Mouse (Mus musculus) urinary bladder, adult 2 months (tissue): Measurements from ENCODE around the gene Arel1. TPM values are rescaled to one million over a fixed set of nuclear protein-coding genes. Genes with fewer than 3 reads are reported as not detected.

Source experiments
- DNase-seq: peaks from one replicate; pipeline ENCODE4 v3.0.0; 2022; ENCODE audit warnings: low spot score
- polyA plus RNA-seq: library from polyadenylated mRNA; depleted of rRNA; stranded (reverse); fragments of >200 nt; gene quantifications from 2 replicates; pipeline ENCODE4 v1.2.3, GENCODE M21; 2012

Arel1 gene
- polyA plus RNA-seq, 1 experiment: 22.3 TPM

DNA sequence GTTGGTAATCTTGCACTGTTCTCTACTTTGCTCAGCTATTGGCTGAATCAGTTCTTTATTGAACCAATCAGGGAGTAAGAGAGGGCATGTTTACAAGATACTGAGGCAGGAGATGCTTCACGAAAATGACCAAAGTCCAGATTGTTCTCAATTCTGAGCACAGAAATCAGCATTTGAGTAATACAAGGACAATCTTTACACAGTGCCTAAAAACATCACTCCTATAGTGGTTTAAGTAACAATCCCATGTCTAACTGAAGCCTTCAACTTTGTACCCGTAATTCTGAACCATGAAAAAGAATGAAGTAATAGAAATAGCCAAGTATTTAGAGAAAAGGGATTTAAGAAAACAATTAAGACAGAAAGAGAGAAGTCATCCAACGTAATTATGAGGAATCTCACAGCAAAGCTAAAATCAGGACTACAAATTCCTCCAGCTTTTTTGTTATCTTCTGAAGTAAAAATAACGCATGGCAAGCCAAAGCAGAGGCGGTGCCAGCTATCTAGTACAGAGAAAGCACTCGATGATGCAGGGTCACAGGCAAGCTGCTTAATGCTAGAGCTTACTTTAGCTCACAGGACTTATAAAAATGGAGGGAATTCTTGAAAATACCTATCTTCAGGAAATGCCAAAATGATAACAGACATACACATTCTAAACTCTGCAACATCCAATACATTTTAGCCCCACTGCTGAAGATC lies 22.0 kb downstream of the Arel1 start:
- DNase-seq: no peak

DNA sequence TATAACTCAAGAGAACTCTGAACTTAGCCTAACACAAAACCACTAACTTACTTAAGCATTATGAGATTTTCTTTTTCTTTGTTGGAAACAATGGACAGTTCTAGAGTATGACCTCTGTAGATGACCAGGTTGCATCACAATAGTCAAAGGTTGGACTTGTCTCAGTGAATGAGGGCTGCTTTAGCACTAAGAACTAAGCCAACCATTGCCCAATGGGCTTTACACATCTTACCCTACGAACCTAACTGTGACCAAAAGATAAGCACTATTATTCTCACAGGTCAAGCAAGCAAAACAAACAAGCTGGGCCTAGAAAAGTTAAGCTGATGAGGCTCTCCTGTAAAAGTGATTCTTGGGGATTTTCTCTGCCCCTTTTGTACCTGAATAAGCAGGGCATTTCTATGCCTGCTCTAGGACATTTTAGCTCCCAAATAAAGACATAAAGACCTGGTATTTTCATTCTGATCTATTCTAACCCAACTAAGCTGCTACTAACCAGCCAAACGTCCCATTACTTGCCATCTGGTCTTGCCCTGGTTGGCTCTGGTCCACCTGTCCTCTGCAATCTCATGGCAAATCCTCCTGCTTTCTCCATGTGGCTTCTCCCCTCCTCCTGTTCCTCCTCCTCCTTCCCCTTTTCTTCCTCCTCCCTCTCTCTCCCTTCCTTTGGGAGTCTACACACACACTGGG lies 22.7 kb downstream of the Arel1 start:
- no peak for DNase-seq

DNA sequence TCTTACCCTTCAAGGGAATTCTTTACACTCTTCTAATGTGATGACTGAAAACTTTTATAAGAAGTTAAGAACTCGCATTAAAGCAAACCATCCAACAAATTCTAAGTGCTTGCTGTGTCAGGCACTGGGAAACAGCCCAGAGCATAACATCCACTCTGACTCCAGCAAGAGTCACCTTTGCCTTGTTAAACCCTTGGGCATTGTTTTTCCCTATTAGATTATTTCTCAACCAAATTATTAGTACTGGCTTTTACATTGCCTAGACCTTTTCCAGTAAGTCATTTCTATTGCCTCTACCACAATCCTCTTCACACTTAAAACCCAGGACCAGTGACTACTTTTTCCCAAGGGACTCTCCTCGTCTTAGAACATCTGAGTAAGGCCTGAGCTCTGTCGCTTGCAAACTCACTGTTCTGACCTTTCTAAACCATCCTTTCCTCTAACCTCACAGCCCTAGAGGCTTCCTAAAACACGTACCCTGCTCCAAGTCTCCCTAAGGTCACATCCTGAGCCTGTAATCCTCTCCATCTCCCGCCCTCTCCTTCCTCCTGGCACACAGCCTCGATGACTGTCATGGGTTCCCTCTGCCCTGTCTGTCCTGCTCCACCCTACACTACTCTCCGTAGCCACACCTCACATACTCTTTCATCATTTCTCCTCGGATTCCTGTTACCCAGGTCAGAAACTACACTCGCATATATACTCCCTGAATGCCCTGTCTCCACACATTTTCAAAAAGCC lies 25.7 kb downstream of the Arel1 start:
- DNase-seq: no peak

DNA sequence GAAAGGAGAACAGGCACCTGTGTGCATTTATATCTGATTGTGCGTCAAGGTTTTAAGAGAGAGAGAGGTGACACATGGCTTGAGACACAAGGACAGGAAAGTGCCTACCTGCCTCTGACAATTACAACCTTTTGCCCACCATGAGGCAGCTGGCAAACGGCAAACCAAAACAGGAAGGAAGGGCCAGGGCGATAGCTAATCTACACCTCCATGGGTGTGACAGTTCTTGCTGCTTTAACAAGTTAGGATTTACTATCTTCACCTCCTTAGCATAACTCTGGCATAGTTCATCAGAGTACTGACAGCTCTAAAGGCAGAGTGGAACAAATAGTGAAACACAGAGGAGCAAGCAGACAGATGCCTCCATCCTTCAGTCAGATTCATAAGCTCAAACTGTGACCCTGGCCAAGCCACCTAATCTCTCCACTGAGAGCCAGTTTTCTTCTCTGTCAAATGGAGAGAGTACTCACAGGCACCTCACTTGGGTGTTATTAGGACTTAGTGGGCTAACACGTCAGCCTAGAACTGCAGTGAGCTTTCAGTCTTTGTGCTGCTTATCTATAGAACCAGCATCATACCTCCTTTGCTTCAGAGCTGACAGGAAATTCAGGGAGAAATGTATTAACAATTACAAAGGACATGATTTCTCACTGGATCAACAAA lies 26.4 kb downstream of the Arel1 start:
- DNase-seq: no peak

DNA sequence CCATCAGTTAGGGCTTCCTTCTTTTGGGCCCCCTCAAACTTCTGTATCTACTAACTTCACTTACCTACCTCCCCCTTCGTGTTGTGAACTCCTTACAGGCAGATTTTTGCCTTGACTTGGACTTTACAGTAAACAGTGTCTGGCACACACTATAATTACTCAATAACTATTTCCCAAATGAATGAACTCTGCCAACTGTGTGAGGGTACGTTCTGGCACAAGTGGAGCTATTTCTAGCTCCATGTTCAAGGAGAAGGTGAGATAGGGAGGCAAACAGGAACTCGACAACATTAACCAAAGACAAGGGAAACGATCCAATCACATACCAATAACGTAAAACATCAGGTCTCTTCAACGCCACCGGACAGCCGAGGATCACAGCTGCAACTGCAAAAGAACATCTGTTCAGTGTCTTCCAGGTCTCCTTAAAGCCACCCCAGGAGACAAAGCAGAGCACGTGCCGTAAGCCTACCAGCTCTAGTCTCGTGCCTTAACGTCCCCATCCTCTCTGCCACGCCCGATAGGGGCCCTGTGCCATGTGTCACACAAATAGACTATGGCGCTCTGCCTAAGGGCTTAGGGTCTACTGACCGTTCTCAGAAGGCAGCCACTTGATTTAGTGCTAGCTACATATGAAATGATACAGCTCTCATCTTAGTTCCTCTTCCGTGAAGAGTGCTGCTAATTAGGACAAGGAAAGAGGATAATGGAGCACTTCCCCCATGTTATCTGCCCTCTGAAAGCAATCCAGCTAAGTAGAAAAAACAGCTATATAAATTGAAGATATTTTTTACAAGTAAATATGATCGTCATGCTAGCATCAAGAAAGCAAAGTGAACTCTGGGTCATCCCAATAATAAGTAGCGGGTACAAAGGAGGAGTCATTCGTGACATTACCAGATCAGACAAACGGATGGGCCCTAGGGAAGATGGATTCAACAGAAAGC lies 27.4 kb downstream of the Arel1 start:
- no peak for DNase-seq

DNA sequence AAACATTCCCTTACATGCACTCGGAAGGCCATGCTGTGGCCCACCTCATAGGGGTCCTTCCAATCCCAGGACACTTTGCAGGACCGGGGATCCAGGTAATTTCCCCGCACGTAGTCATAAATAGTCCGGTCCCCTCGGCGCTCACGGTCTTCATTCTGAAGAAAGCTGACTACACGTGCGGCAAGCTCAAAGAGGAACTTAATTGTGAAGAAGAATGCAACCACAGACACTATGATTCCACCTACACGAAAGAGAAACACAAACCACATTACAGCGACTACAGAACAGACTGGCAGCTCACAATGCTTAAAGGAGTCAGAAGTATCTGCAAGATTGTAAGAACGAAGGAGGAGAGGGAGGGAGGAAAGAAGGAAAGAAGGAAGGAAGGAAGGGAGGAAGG lies 29.0 kb downstream of the Arel1 start:
- no peak for DNase-seq

DNA sequence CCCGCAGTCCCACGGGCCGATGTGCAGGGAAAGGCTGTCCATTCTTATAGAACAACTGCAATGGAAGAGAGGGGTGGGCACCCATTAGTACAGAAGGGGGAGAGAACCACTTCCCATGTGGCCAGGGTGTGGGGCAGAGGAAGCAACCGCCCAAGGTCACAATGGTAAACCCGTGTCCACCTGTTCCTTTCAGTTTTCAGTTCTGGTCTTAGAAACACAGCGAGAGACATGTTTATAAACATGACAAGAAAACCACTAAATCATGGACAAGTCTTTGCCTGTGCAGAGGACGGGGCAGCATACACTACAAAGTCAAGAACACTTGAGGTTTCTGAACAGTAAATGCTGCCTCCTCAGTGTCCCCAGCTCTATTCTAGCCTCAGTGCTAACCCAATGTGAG lies 30.4 kb downstream of the Arel1 start:
- DNase-seq: no peak

DNA sequence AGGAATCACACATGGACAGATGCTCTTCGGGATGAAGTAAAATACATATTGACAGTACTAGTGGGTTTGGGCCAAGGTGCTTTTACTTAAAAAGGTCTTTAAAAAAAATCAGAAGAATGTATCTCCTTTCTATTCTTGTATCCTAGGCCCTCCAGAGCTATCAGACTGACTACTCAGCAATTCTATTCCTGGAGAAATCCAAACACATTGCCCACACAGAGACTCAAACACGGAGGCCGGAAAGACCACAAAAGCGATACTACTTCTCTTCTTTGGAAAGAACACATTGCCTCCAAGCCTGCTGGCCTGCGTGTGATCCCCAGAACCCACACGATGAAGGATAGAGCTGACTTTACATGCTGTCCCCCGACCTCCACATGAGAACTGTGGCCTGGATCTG lies 31.6 kb downstream of the Arel1 start:
- DNase-seq: no peak

DNA sequence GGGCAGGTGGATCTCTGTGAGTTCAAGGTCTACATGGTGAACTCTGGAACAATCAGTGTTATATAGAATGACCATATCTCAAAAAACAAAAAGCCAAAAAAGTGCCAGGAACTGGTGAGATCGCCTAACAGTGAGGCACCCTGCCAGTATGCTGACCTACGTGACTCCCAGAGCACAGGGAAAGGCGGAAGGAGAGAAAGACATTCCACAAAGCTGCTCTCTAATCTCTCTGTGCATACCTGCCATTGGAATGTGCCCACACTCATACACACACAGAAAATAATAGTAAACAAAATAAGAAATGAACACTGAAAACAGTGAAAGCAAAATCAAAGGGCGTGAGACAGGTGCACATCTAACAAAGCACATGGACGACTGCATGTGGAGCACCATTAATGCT lies 35.4 kb downstream of the Arel1 start:
- DNase-seq: no peak

DNA sequence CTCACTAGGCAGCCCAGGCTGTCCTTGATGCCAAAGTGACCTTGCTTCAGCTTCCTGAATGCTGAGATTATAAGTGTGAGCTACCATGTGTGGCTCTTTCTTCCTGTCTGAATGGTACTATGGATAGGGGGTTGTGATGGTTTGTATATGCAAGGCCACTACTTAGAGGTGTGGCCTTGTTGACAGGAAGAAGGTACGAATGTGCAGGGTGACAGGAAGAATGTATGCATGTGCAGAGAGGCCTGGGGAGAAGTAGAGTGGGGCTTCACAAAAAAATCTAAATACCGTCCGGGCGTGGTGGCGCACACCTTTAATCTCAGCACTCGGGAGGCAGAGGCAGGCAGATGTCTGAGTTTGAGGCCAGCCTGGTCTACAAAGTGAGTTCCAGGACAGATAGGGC lies 38.5 kb downstream of the Arel1 start:
- no peak for DNase-seq

DNA sequence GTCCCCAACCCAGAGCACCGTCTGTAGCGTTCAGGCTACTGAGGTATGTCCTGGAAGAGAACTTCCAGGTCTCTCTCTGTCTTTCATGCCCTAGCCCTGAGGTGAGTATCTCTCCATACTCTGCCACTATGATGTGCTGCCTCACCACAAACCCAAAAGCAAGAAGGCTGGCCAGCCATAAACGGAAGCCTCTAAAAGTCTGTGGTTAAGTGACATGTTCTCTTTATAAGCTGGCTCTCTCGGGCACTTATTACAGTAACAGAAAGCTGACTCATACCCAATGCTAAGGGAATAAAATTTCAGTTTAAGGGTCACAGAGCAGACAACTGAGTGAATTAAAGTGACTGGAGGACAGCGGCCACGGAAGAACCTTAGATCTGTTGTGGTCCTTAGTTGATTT lies 44.2 kb downstream of the Arel1 start:
- no peak for DNase-seq

DNA sequence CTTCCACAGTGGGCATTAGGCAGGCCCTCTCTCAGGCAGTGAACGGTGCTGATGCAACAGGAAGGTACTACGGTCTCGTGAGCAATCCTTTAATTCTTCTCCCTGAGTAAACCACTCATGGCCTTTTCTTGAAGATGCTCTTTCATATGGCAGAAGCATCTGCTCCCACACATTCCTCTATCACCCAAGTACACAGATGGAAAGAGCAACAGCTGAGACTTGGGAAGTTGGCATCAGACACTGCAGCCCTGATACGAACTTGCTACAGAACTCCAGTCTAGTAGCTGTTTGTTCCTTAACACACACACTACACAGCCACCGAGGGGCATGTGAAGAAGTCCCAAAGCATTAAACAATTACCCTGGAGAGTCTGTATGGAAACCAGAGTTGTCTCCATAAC lies 46.4 kb downstream of the Arel1 start:
- DNase-seq: no peak

DNA sequence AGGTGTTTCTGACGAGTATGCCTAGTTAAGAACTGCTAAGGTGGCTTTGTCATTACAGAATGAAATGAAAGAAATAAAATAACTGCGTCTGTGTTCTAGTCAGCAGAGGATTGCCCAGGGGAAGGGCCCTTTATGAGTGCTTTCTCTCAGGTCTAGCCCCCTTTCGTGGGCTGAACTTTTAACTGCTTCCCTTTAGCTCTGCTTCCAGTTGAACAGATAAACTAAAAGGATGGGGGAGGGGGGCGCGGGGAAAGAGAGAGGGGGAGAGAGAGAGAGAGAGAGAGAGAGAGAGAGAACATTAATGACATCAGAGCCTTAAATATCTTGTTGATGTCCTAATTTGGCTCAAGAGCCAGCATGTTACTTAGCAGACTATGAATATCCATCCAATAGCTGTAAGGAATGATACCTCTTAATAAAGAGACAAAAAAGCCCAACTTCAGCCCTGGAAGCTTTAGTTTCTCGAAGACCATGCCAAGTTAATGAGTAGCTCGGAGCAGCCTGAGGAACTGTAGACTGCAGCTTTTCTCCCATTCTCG lies 48.8 kb downstream of the Arel1 start:
- no peak for DNase-seq

DNA sequence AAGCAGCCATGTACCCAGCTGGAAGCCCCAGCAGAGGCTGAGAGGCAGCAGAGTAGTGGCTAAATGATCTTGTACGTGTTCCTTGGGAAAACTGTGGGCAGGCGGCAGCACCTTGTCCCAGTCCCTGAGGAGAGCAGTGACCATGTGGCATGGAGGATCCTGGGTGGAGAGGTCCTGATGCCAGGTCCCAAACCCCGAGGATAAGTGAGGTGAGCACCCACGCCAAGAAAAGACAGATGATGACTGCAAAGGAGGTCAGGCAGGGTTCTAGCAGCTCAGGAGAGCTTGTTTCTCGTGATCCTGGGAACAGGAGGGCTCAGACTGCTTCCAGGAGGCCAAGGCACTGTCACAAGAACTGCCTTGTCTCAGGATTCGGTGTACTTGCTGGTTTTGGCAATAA lies 51.9 kb downstream of the Arel1 start:
- DNase-seq: no peak

DNA sequence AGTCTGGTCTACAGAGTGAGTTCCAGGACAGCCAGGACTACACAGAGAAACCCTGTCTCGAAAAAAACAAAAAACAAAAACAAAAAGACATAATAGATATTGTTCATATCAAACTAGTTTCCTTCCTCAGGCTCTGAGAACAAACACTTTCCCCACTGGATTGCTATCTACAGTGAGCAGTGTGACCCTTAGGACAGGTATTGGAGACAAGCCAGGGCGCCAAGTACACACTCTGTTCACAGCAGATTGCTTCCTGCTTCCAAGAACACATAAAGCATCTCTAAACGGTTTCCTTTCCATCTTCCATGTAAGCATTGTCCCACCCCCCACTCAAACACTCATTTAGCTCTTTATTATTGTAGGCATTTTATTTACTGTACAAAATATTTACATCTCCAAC lies 52.9 kb downstream of the Arel1 start:
- no peak for DNase-seq

DNA sequence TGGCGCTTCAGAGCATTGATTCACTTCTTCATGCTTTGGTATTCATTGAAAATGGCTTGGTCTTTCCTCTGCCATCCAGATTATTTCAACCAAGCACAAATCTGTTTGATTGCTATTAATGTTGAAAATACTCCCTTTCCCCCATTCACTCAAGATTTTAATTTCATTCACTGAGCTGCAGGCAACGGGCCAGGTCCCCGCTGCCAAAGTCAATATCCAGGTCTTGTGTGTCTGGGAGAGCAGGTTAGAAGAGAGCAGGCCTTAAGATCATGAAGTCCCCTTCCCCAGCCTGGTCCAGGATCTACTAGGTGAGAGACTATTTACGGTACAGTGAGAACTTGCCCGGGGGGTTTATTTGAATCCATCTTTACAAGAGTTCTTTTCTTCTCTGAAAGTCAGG lies 55.7 kb downstream of the Arel1 start:
- DNase-seq: no peak

DNA sequence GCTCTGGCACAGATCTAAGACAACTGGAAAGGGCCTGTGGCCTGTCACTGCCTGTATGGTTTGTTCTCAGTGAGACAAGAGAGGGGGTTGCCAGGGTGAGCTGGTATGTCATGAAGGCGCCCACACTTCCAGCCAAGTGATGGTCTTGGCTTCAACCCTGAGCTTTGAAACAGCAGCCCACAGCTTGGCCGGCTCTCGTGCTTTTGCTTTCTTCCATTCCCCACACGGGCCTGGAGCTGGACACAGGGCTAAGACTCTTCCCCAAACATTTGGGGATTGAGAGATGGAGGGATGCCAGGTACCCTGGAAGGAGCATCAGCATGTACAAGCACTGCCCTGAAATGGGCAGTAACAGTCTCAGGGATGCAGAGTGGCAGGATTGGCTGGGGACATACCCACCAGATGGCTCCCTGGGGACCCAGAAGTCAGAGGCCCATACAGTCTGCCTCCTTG lies 58.0 kb downstream of the Arel1 start:
- no peak for DNase-seq

DNA sequence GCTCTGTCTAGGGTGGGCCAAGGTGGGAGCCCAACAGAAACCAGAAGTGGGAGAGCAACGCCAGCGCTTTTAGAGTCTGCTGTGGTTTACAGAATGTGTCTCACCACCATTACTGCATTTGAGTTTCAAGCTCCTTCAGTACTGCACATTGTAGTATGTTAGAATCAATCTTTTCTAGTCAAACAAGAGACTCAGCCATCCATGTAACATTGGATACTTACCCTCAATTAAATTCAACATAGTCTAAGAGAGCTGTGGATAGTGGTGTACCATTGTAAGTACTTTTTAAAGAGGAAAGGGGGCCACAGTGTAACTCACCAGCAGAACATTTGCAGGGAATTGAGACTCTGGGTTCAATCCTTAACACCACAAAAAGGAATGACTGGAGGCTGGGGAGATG lies 59.1 kb downstream of the Arel1 start:
- DNase-seq: no peak

DNA sequence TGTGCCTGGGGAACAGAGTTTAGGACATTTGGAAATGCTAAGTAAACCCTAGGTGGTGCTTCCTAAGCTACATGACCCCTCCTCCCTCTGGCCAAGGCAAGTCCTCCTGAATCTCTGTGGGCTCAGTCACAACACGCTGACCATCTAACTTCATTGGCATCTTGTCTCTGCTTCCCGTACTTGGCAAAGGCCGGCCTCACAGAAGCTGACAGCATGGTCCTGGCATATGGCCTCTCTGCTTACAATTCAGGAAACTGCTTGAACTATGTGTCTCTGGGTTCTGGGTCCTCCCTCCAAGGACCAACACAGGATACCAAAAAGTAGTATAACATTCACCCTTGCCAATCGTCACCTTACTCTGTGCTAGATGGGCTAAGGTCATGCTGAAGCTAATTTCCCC lies 60.6 kb downstream of the Arel1 start:
- DNase-seq: no peak

DNA sequence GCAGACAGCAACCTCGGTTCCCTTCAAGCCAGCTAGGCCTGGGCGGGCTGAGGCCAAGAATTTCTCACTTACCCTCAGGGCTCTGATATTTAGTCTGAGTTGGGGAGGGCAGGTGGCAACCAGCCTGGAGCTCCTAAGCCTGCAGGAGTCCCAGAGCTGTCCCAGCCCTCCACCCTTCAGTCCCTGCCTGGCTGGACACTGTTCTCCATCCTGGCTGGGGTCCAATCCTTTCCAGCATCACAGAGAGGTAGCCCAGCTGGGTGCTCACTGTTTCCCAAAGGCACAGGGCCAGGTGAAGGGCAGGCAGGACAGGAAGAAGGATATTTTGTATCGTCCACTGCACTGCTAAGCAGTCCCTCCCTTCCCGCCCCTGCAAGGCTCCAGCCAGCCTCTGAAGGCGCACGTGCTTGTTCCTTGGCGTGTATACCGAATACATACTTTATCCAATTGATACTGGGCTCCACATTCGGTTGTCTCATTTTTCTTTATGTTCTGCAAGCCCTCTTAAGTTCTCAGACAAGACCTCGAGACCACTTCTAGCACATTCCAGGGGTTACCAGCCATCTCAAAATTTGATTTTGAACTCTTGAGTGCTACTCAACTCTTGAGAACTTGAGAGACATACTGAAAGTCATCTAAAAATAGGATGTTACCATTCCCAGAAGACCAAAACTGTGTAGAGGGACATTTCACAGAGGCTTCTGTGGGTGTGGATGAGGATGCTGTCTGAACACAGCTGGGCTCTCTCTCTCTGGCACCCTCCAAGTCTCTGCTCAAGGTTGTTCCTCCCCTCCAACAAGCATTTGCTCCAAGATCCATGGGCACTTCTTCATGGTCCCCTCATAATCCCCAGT lies 62.8 kb downstream of the Arel1 start:
- no peak for DNase-seq
